19 mouse cellular contexts compared by ENCODE assay signal in the genomic region with DNA sequence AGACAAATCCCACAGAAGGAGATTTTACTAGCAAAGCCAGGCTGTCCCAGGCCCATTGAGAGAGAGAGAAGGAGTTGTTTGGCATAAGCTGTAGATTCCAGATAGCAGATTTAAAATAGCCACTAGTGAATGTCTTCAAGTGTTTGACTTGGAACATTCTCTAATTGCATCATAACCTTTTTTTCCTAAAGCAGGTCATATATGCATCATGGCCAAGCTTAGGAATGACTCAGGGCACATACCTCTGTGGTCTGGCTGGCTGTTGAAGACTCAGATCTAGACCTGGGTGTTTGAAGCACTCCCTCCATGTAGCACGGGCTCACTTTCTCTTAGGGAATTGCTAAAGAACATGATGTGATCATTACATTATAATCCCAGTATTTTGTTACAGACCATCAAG. TPM values are rescaled to one million over a fixed set of nuclear protein-coding genes. Genes with fewer than 3 reads are reported as not detected.
"Had no signal": no experiment of that assay in that cellular context is flagged by ENCODE, and none has a peak within 500 bp of the region (broad histone marks: within the 10 kb centered on the region; RNA-seq: fewer than 3 reads in every experiment).

No protein-coding gene starts in this region.

- H3K36me3 ChIP-seq: liver, embryonic 13.5 days; liver, embryonic 15.5 days; midbrain, embryonic 13.5 days; midbrain, embryonic 15.5 days; neural tube, embryonic 12.5 days; stomach, embryonic 15.5 days had no signal

- H3K27me3 ChIP-seq: liver, embryonic 13.5 days; liver, embryonic 15.5 days; neural tube, embryonic 12.5 days; stomach, embryonic 15.5 days had no signal

- H3K9ac ChIP-seq: liver, embryonic 13.5 days; liver, embryonic 15.5 days; liver, postnatal 0 days; lung, embryonic 14.5 days; midbrain, embryonic 13.5 days; midbrain, embryonic 15.5 days; neural tube, embryonic 12.5 days; stomach, embryonic 15.5 days had no signal

- H3K4me3 ChIP-seq: liver, embryonic 13.5 days; liver, embryonic 15.5 days; megakaryocyte, embryonic 14.5 days; midbrain, embryonic 13.5 days; midbrain, embryonic 15.5 days; neural tube, embryonic 12.5 days; stomach, embryonic 15.5 days had no signal

- H3K9me3 ChIP-seq: liver, embryonic 13.5 days; liver, embryonic 15.5 days; megakaryocyte, embryonic 14.5 days; midbrain, embryonic 13.5 days; midbrain, embryonic 15.5 days; neural tube, embryonic 12.5 days; stomach, embryonic 15.5 days had no signal

- H3K4me1 ChIP-seq: liver, embryonic 13.5 days; liver, embryonic 15.5 days; megakaryocyte, embryonic 14.5 days; midbrain, embryonic 13.5 days; midbrain, embryonic 15.5 days; neural tube, embryonic 12.5 days; stomach, embryonic 15.5 days had no signal

- H3K4me2 ChIP-seq: liver, embryonic 13.5 days; liver, embryonic 15.5 days; lung, embryonic 14.5 days; midbrain, embryonic 11.5 days; midbrain, embryonic 13.5 days; midbrain, embryonic 15.5 days; neural tube, embryonic 12.5 days; stomach, embryonic 15.5 days had no signal

- DNase-seq: liver, embryonic 13.5 days; liver, postnatal 0 days; lung, embryonic 14.5 days; right cerebral cortex, postnatal 14 days; thymus, adult 2 months; thymus, postnatal 25 days; thymus, postnatal 4 days had no signal

- H3K27ac ChIP-seq: liver, embryonic 13.5 days; liver, embryonic 15.5 days; macrophage; midbrain, embryonic 13.5 days; midbrain, embryonic 15.5 days; neural tube, embryonic 12.5 days; stomach, embryonic 15.5 days; stomach, postnatal 0 days had no signal

- ATAC-seq: liver, postnatal 0 days; midbrain, embryonic 13.5 days; midbrain, embryonic 15.5 days had no signal

RNA-seq across cellular contexts. Expression of a gene that starts 12.6 kb away (rescaled TPM):
- total RNA-seq: megakaryocyte progenitor cell, adult 5-6 weeks; monocyte, adult 5-6 weeks; neutrophil, adult 5-6 weeks had no signal
- polyA plus RNA-seq: macrophage had no signal
